Comparison of ENCODE assay signal across 8 mouse cellular contexts in the genomic region with DNA sequence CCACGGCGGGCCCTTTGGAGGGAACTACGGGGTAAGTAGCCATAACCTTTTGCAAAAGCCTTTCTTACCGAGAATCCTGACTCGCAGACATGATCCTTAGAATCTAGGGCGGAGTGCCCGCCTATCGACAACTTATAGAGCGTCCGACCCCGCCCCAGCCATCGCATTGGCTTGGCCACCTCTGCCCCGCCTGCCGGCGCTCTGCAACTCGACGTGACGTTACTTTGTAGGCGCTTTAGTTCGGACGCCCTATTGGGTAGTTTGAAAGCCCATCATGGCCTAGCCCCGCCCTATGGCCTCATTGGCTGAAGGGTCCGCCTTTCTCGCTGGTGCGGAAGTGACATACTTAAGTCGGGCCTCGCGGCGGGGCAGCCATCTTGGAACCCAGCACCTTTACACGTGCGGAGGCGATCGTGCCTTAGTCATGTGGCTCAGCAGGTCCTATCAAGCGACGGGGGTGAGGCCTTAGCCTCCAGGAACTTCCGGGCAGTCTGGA. TPM values are rescaled to one million over a fixed set of nuclear protein-coding genes. Genes with fewer than 3 reads are reported as not detected.
A peak's percentile ranks its signal among the peaks of the same experiment; 100 is the strongest.
DNase-seq lines count a peak whose midpoint lies in the region; ATAC-seq and TF ChIP-seq lines count a peak whose summit lies in the region.

A gene (minus strand): TSS at position 213 of the 496 bp plus-strand sequence.

- peak within 1 kb of the TSS; percentile 99 for H3K9ac ChIP-seq in forebrain, embryonic 12.5 days
- H3K9ac ChIP-seq in heart, postnatal 0 days (replicated peaks; ENCODE audit: low read depth, low read length): peak within 1 kb of the TSS; percentile 100
- H3K9ac ChIP-seq in liver, embryonic 16.5 days (ENCODE audit: low read depth, low read length): peak within 1 kb of the TSS; percentile 98
- H3K9ac ChIP-seq in neural tube, embryonic 13.5 days: peak within 1 kb of the TSS; percentile 99

- H3K4me3 ChIP-seq in E14TG2a.4 (replicated peaks; ENCODE audit: low read length): peak within 1 kb of the TSS; percentile 99
- H3K4me3 ChIP-seq in forebrain, embryonic 12.5 days (replicated peaks): peak within 1 kb of the TSS; percentile 99
- peak within 1 kb of the TSS; percentile 100 for H3K4me3 ChIP-seq in heart, postnatal 0 days (ENCODE audit: low read depth, low read length)
- peak within 1 kb of the TSS; percentile 97 for H3K4me3 ChIP-seq in liver, embryonic 16.5 days (ENCODE audit: low read depth, low read length)
- peak within 1 kb of the TSS; percentile 100 for H3K4me3 ChIP-seq in neural tube, embryonic 13.5 days
- H3K4me3 ChIP-seq in testis, adult 2 months (ENCODE audit: control insufficient read depth, low read depth, low read length): peak within 1 kb of the TSS; percentile 95

- TF ChIP-seq CTCF in E14TG2a.4 (conservative IDR thresholded peaks at IDR 0.05; ENCODE audit: low read length): no peak
- TF ChIP-seq CTCF in heart, postnatal 0 days (IDR thresholded peaks at IDR 0.05; ENCODE audit: low read depth): no peak
- TF ChIP-seq CTCF in testis, adult 2 months (IDR thresholded peaks at IDR 0.05; ENCODE audit: control insufficient read depth, insufficient read depth, insufficient replicate concordance, low read depth, low read length): no peak

- 0% methylated on average over 36 of the region's 36 CpGs for WGBS in forebrain, embryonic 12.5 days
- WGBS in heart, postnatal 0 days: under 1% methylated on average over 36 of the region's 36 CpGs
- under 1% methylated on average over 36 of the region's 36 CpGs for WGBS in liver, embryonic 16.5 days (ENCODE audit: insufficient replicate concordance)
- under 1% methylated on average over 36 of the region's 36 CpGs for WGBS in neural tube, embryonic 13.5 days

- ATAC-seq in forebrain, embryonic 12.5 days (ENCODE audit: low FRiP score): peak; percentile 97
- peak; percentile 94 for ATAC-seq in heart, postnatal 0 days (ENCODE audit: insufficient read depth, low read depth)
- peak; percentile 95 for ATAC-seq in liver, embryonic 16.5 days (ENCODE audit: low read depth)
- ATAC-seq in neural tube, embryonic 13.5 days (ENCODE audit: low read depth): peak; percentile 97

- DNase-seq in c-Kit-positive CD71-positive TER-119-positive erythroid progenitor cells, embryonic 14.5 days (ENCODE audit: low spot score): peak; percentile 100
- peak; percentile 99 for DNase-seq in heart, postnatal 0 days (ENCODE audit: low spot score)
- DNase-seq in kidney, postnatal 4 days: peak; percentile 100

- peaks cover 91% of the 10 kb centered on the region for H3K36me3 ChIP-seq in E14TG2a.4 (ENCODE audit: insufficient read depth, low read length)
- peaks cover 77% of the 10 kb centered on the region for H3K36me3 ChIP-seq in forebrain, embryonic 12.5 days (replicated peaks)
- peaks cover 73% of the 10 kb centered on the region for H3K36me3 ChIP-seq in heart, postnatal 0 days (replicated peaks; ENCODE audit: control insufficient read depth, insufficient read depth, low read length)
- peaks cover 64% of the 10 kb centered on the region for H3K36me3 ChIP-seq in liver, embryonic 16.5 days (ENCODE audit: control insufficient read depth, insufficient read depth)
- peaks cover 81% of the 10 kb centered on the region for H3K36me3 ChIP-seq in neural tube, embryonic 13.5 days
- peaks cover 1% of the 10 kb centered on the region for H3K36me3 ChIP-seq in testis, adult 2 months (ENCODE audit: control insufficient read depth, insufficient read depth, low read length)

- peak; percentile 85 for TF ChIP-seq EP300 in heart, postnatal 0 days (IDR thresholded peaks at IDR 0.05; ENCODE audit: low read depth)

- H3K27me3 ChIP-seq in E14TG2a.4 (ENCODE audit: insufficient read depth, low read length): no peaks in the 10 kb centered on the region
- H3K27me3 ChIP-seq in forebrain, embryonic 12.5 days: no peaks in the 10 kb centered on the region
- no peaks in the 10 kb centered on the region for H3K27me3 ChIP-seq in heart, postnatal 0 days (ENCODE audit: control insufficient read depth, insufficient read depth, low read length)
- no peaks in the 10 kb centered on the region for H3K27me3 ChIP-seq in liver, embryonic 16.5 days (ENCODE audit: control insufficient read depth, insufficient read depth, low read depth, low read length)
- no peaks in the 10 kb centered on the region for H3K27me3 ChIP-seq in neural tube, embryonic 13.5 days
- H3K27me3 ChIP-seq in testis, adult 2 months (ENCODE audit: control insufficient read depth, insufficient read depth, low read length): no peaks in the 10 kb centered on the region

- H3K9me3 ChIP-seq in E14TG2a.4 (ENCODE audit: low read length): no peaks in the 10 kb centered on the region
- no peaks in the 10 kb centered on the region for H3K9me3 ChIP-seq in forebrain, embryonic 12.5 days
- H3K9me3 ChIP-seq in heart, postnatal 0 days (replicated peaks; ENCODE audit: control insufficient read depth, low read length): no peaks in the 10 kb centered on the region
- no peaks in the 10 kb centered on the region for H3K9me3 ChIP-seq in liver, embryonic 16.5 days (replicated peaks; ENCODE audit: control insufficient read depth, low read length)
- no peaks in the 10 kb centered on the region for H3K9me3 ChIP-seq in neural tube, embryonic 13.5 days

- TF ChIP-seq POLR2A in testis, adult 2 months (IDR thresholded peaks at IDR 0.05; ENCODE audit: control insufficient read depth, low read depth, low read length): peak; percentile 91

- H3K4me2 ChIP-seq in forebrain, embryonic 12.5 days: peak within 1 kb of the TSS; percentile 95
- peak within 1 kb of the TSS; percentile 88 for H3K4me2 ChIP-seq in heart, postnatal 0 days (ENCODE audit: low read depth, low read length)
- H3K4me2 ChIP-seq in liver, embryonic 16.5 days (ENCODE audit: low read depth, low read length): peak within 1 kb of the TSS; percentile 78
- peak within 1 kb of the TSS; percentile 88 for H3K4me2 ChIP-seq in neural tube, embryonic 13.5 days

- H3K4me1 ChIP-seq in E14TG2a.4 (replicated peaks; ENCODE audit: low read depth, low read length): peaks cover 76% of the 10 kb centered on the region
- peaks cover 30% of the 10 kb centered on the region for H3K4me1 ChIP-seq in forebrain, embryonic 12.5 days
- H3K4me1 ChIP-seq in heart, postnatal 0 days (ENCODE audit: control insufficient read depth, insufficient read depth): peaks cover 9% of the 10 kb centered on the region
- peaks cover 22% of the 10 kb centered on the region for H3K4me1 ChIP-seq in liver, embryonic 16.5 days (ENCODE audit: control insufficient read depth, low read depth, low read length)
- peaks cover 34% of the 10 kb centered on the region for H3K4me1 ChIP-seq in neural tube, embryonic 13.5 days (replicated peaks)
- H3K4me1 ChIP-seq in testis, adult 2 months (ENCODE audit: control insufficient read depth, insufficient read depth, low read length): 0 out of 2 replicates have a peak, but pooled peaks cover 2% of the 10 kb centered on the region

- H3K27ac ChIP-seq in forebrain, embryonic 12.5 days: peak within 1 kb of the TSS; percentile 98
- peak within 1 kb of the TSS; percentile 100 for H3K27ac ChIP-seq in heart, postnatal 0 days (ENCODE audit: low read depth)
- peak within 1 kb of the TSS; percentile 97 for H3K27ac ChIP-seq in liver, embryonic 16.5 days (ENCODE audit: low read length)
- peak within 1 kb of the TSS; percentile 97 for H3K27ac ChIP-seq in neural tube, embryonic 13.5 days (replicated peaks)
- H3K27ac ChIP-seq in testis, adult 2 months (ENCODE audit: control insufficient read depth, insufficient read depth, low read depth, low read length): peak within 1 kb of the TSS; percentile 98

RNA-seq across cellular contexts. Expression of the gene that starts here (rescaled TPM):
- 694 and 751 TPM in 2 replicates for polyA plus RNA-seq in forebrain, embryonic 12.5 days (2016; fragmentation: Nextera tagmentation; extraction: Ambion mirVana)
- 573 and 656 TPM in 2 replicates for total RNA-seq in heart, postnatal 0 days (2014; rRNA removed; ENCODE audit: low replicate concordance)
- 261 and 289 TPM in 2 replicates for polyA plus RNA-seq in heart, postnatal 0 days (2015; fragmentation: Nextera tagmentation; extraction: Ambion mirVana)
- polyA plus RNA-seq in liver, embryonic 16.5 days (2015; fragmentation: Nextera tagmentation; extraction: Ambion mirVana): 223 and 225 TPM in 2 replicates
- 525 and 528 TPM in 2 replicates for polyA plus RNA-seq in neural tube, embryonic 13.5 days (2015; fragmentation: Nextera tagmentation; extraction: Ambion mirVana)
- 166 and 210 TPM in 2 replicates for polyA plus RNA-seq in testis, adult 2 months (2012; rRNA removed)

Comparison
In these comparisons a context has a peak if more than half of its experiments do, and no peak if none do; other contexts are left out.
1. Peak in every context shown above with its lines: DNase-seq, ATAC-seq, H3K4me3 ChIP-seq and H3K27ac ChIP-seq.